Mouse (Mus musculus): ENCODE measurements around the gene Iqcg.

DNA sequence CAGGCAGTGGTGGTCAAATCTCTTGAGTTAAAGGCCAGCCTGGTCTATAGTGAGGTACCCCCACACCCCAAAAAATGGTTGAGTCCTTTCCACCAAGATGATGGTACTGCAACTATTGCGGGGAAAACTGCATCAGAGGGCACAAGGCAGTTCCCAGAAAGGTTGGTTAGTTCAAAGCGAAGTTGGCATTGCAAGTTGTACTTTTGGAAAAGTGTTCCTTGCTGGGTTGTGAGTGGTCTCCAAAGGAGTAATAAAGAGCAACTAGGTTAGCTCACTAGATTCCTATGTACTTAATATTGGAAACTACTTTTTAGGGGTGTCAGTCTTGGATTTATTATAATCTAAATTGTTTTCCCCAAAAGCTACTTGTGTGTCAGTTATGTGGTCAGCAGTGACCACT lies 4.9 kb upstream of the Iqcg start:
- TF ChIP-seq CTCF (IDR thresholded peaks at IDR 0.05; ENCODE audit: control insufficient read depth, insufficient read depth, insufficient read length) (no peak), MAX (IDR thresholded peaks at IDR 0.05) (no peak), MYOG (IDR thresholded peaks at IDR 0.05; ENCODE audit: control insufficient read depth, extremely low read depth, insufficient read length) (no peak), USF1 (IDR thresholded peaks at IDR 0.05; ENCODE audit: low read depth) (no peak)
